Mouse (Mus musculus) ES-E14 (cell line): Measurements from ENCODE around the gene Nsmce3.

Source experiments
- CHD2 ChIP-seq: IDR thresholded peaks from 2 replicates; pipeline ENCODE4 v1.6.1; 2014; ENCODE audit warnings: mild to moderate bottlenecking, low read depth, low read length, inconsistent platforms
- HCFC1 ChIP-seq: IDR thresholded peaks from 2 replicates; pipeline ENCODE4 v1.6.1; 2012; ENCODE audit warnings: low read length, inconsistent platforms, borderline replicate concordance; ENCODE audit not compliant: insufficient read depth
- MAFK ChIP-seq: IDR thresholded peaks from 2 replicates; pipeline ENCODE4 v1.6.1; 2014; ENCODE audit warnings: mild to moderate bottlenecking, low read depth, low read length, inconsistent platforms; ENCODE audit not compliant: insufficient read depth
- ZC3H11A ChIP-seq: IDR thresholded peaks from 2 replicates; pipeline ENCODE4 v1.6.1; 2012; ENCODE audit warnings: low read depth, mild to moderate bottlenecking, inconsistent platforms, low read length, borderline replicate concordance
- ZNF384 ChIP-seq: IDR thresholded peaks from 2 replicates; pipeline ENCODE4 v1.6.1; 2012; ENCODE audit warnings: low read depth, low read length, inconsistent platforms

DNA sequence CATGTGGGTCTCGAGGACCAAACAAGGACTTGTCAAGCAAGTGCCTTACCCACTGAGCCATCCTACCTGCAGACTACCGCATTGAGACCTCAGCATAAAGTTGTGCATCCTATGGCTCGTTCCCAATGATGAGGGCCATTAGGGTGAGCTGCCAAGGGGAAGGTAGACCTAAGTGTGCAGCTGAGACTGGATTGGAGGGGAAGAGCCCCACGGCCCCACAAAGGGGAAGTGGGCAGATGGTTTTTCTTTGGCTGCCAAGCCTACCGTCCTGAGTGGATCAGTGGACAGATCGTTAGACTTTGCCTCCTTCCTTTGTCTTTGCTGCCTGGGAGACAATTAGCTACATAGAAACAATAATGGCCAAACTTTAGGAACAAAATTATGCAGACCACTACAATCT lies 23.8 kb upstream of the Nsmce3 start:
- no peak for TF ChIP-seq MAFK
- TF ChIP-seq HCFC1: no peak
- no peak for TF ChIP-seq ZC3H11A
- TF ChIP-seq ZNF384: no peak
- no peak for TF ChIP-seq CHD2
